Mouse (Mus musculus) stomach, embryonic 15.5 days (tissue): ENCODE results near the gene Itk. TPM values are rescaled to one million over a fixed set of nuclear protein-coding genes. Genes with fewer than 3 reads are reported as not detected.
A peak's percentile ranks its signal among the peaks of the same experiment; 100 is the strongest.

Experiments used
- ATAC-seq: fragments of 200-750 bp; cut with Nextera tagmentation; 2 replicates; pipeline ENCODE4 v1.8.0; 2017; ENCODE audit warnings: low read depth, moderate number of reproducible peaks, moderate TSS enrichment; ENCODE audit not compliant: insufficient read depth, low FRiP score
- H3K27ac ChIP-seq: fragments of 300-500 bp; sonication (generic); 2 replicates; pipeline ENCODE4 v1.5.1; 2015; ENCODE audit warnings: mild to moderate bottlenecking, inconsistent platforms
- H3K27me3 ChIP-seq: fragments of 300-500 bp; sonication (generic); replicated peaks from 2 replicates; pipeline ENCODE4 v1.6.1; 2015; ENCODE audit warnings: inconsistent platforms
- H3K36me3 ChIP-seq: fragments of 300-500 bp; sonication (generic); 2 replicates; pipeline ENCODE4 v1.6.1; 2015; ENCODE audit warnings: inconsistent platforms
- H3K4me1 ChIP-seq: fragments of 300-500 bp; sonication (generic); 2 replicates; pipeline ENCODE4 v1.6.1; 2015; ENCODE audit warnings: inconsistent platforms
- H3K4me2 ChIP-seq: fragments of 300-500 bp; sonication (generic); 2 replicates; pipeline ENCODE4 v1.6.1; 2015; ENCODE audit warnings: mild to moderate bottlenecking, inconsistent platforms
- H3K4me3 ChIP-seq: fragments of 300-500 bp; sonication (generic); replicated peaks from 2 replicates; pipeline ENCODE4 v1.5.1; 2015; ENCODE audit warnings: inconsistent platforms
- H3K9ac ChIP-seq: fragments of 300-500 bp; sonication (generic); 2 replicates; pipeline ENCODE4 v1.6.1; 2015; ENCODE audit warnings: inconsistent platforms
- H3K9me3 ChIP-seq: fragments of 300-500 bp; sonication (generic); 2 replicates; pipeline ENCODE4 v1.6.1; 2016; ENCODE audit warnings: inconsistent platforms
- WGBS: fragments of 180-500 bp; shearing (Covaris S2); methylation state at CpG from one replicate; pipeline ENCODE4 v1.1.7; 2015; 5-methylcytosine and 5-hydroxymethylcytosine counted together
- polyA plus RNA-seq: library from polyadenylated mRNA; unstranded; fragments of >200 nt; fragmentation: Nextera tagmentation; extraction: Ambion mirVana; gene quantifications from 2 replicates; pipeline ENCODE4 v1.2.1, GENCODE M21; 2015

The Itk gene
- polyA plus RNA-seq, 1 experiment from 2014 or later = 0.26 TPM

DNA sequence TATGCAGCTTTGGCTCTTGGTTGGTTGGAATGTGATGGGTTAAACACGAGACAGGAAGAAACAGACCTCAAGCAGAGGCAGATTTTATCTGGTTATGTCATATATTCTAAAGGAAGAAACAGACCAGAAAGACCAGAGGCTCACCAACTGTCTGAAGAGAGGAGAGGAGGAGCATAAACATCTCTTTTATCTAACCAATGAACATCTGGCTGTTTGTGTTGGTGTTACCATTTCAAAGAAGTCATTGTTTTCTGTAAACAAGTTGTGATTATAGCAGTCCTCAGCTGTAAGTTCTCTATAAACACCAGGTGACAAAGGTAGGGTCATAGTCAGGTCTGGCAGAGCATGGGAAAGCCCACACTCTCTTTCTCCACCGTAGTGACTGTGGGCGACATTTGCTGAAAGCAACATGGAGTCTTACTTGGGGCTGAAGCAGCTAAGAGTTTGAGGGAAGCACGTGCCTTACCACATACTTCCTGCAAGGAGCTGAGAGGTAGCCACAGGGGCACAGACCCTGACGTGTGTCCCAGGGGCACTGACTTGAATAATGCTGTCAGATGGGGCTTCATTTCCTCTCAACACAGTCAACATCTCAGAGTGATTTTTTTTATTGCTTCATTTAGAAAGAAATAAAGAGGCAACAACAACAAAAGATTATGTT is 45.3 kb downstream of the Itk start:
- no peaks in the 10 kb centered on the region for H3K36me3 ChIP-seq
- H3K4me3 ChIP-seq = no peak overlapping the region
- H3K27ac ChIP-seq = no peak overlapping the region
- no peak for ATAC-seq
- 37% methylated on average over 5 of the region's 5 CpGs for WGBS
- no peak overlapping the region for H3K4me2 ChIP-seq
- no peak overlapping the region for H3K9ac ChIP-seq
- no peaks in the 10 kb centered on the region for H3K4me1 ChIP-seq
- H3K9me3 ChIP-seq = no peaks in the 10 kb centered on the region
- no peaks in the 10 kb centered on the region for H3K27me3 ChIP-seq

DNA sequence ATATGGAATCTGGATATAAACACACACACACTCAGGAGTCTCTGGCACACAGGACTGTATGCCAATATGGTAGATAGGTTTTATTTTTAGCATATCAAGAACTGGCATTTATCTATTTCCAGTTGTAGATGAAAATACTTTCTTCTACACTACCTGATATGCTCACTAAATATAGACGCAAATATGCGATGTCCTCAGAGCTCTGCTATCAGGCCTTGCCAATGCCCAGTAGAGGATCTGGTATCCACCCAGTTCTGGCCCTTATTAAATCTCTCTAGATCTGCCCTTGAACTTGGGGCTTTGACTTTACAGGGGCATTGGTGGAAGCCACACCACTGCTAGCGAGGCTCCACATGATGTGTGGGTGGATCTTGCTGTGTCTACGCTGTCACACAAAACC is 47.4 kb downstream of the Itk start:
- H3K9me3 ChIP-seq = no peaks in the 10 kb centered on the region

DNA sequence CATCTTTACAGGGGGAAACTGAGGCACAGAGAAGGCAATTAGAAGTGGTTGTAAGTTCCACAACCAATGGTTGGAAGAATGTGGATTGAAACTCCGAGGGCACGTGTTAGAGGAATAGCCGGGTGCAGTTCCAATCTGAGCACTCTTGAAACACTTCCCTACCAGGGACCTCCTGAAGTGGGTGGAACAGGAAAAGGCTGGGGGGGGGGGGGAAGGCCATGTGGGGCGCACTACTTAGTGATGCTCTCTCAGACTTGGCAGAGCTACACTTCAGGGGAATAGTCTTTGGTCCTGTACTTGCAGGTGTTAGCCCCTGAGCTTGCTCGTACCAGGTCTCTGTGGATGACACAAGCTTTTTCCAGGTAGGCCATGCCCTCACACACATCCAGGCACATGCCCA is 53.3 kb downstream of the Itk start:
- Histone ChIP-seq H3K27me3 (no peaks in the 10 kb centered on the region), H3K4me3 (no peak overlapping the region), H3K27ac (no peak overlapping the region), H3K9me3 (no peaks in the 10 kb centered on the region), H3K36me3 (no peaks in the 10 kb centered on the region), H3K9ac (no peak overlapping the region), H3K4me2 (no peak overlapping the region), H3K4me1 (no peaks in the 10 kb centered on the region)
- no peak for ATAC-seq
- 83% methylated on average over 5 of the region's 5 CpGs for WGBS

More for the DNA sequence above, 47.4 kb downstream of the Itk start:
- H3K36me3 ChIP-seq = no peaks in the 10 kb centered on the region
- H3K4me3 ChIP-seq = no peak overlapping the region
- H3K9ac ChIP-seq = no peak overlapping the region
- no peak overlapping the region for H3K4me2 ChIP-seq
- no peak overlapping the region for H3K27ac ChIP-seq
- no peaks in the 10 kb centered on the region for H3K4me1 ChIP-seq
- H3K27me3 ChIP-seq = no peaks in the 10 kb centered on the region
- 91% methylated on average over 4 of the region's 4 CpGs for WGBS
- ATAC-seq = no peak

DNA sequence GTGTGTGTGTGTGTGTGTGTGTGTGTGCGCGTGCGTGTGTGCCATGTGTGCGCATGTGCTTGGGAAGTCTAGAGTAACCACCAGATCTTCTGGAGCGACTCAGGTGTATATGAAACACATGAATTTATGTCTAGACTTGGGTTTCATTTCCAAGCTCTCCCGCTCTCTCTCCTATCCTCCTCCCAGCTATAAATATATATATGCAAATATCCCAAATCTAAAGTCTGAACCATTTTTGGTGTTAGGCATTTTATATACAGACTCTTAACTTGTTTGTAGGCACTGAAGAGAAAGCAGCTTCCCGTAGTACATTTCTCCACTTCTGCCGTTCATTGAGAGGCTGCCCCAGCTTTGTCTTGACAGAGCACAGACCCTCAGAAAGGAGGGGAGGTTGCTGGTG is 57.1 kb downstream of the Itk start:
- Histone ChIP-seq H3K9me3 (no peaks in the 10 kb centered on the region), H3K27ac (no peak overlapping the region), H3K27me3 (no peaks in the 10 kb centered on the region), H3K36me3 (no peaks in the 10 kb centered on the region), H3K9ac (no peak overlapping the region), H3K4me2 (no peak overlapping the region), H3K4me1 (no peaks in the 10 kb centered on the region), H3K4me3 (no peak overlapping the region)
- WGBS = 83% methylated on average over 8 of the region's 8 CpGs
- ATAC-seq = no peak

DNA sequence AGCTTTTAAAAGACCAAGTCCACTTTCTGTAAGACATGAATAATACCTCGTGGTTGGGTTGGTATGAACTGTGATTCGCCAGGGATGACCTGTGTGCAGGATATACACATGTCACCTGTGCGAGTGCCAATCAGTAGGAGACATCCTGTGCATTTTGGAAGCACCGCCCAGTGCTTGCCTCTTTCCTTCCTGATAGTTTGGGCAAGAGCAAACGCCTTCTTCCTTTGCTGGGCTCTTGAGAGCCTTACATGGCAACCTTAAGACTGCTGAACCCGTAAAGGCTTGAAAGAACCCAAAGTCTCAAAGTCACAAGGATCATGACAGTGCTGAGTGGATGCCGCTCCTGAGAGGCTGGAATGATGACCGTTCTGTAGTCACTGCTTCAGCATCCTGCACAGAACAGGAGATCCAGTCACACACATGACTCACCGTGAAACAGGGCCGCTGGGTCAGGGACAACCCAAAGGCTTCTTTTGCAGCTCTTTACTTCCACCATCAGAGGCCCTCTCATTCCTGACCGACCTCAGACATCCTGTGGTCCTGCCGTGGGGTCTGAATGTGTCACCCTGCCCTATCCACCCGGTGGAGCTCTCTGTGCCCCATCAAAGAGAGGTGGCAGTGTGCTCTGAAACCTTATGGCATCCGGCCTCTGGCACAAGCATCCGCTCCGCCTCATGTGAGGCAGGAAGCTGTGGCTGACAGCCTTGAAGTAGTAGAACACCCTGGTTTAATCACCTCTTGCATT is 62.9 kb downstream of the Itk start:
- Histone ChIP-seq H3K4me3 (no peak overlapping the region), H3K4me2 (no peak overlapping the region), H3K36me3 (no peaks in the 10 kb centered on the region), H3K4me1 (no peaks in the 10 kb centered on the region), H3K27ac (no peak overlapping the region), H3K27me3 (no peaks in the 10 kb centered on the region), H3K9ac (no peak overlapping the region), H3K9me3 (no peaks in the 10 kb centered on the region)
- WGBS = 81% methylated on average over 16 of the region's 16 CpGs
- ATAC-seq = no peak

DNA sequence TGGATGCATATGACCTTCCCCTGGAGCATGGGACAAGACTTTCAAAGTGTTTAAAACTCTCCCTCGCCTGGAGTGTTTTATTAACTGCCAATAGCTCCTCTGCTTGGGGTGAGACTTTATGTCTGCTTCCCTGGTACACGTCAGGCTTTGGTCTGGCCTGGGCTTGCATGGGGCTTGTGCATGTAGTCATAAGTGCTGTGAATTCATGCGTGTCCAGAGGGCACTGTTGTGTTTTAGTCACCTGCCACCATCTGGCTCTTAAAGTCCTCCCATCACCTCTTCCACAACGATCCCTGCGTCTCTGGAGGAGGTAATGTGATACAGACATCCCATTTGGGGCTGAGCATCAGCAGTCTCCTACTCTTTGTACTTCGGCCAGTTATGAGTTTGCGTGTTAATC is 67.8 kb downstream of the Itk start:
- Histone ChIP-seq H3K36me3 (no peaks in the 10 kb centered on the region), H3K4me2 (no peak overlapping the region), H3K27ac (no peak overlapping the region), H3K4me1 (no peaks in the 10 kb centered on the region), H3K27me3 (no peaks in the 10 kb centered on the region), H3K9ac (no peak overlapping the region), H3K4me3 (no peak overlapping the region), H3K9me3 (no peaks in the 10 kb centered on the region)
- no peak for ATAC-seq
- 66% methylated on average over 7 of the region's 7 CpGs for WGBS

DNA sequence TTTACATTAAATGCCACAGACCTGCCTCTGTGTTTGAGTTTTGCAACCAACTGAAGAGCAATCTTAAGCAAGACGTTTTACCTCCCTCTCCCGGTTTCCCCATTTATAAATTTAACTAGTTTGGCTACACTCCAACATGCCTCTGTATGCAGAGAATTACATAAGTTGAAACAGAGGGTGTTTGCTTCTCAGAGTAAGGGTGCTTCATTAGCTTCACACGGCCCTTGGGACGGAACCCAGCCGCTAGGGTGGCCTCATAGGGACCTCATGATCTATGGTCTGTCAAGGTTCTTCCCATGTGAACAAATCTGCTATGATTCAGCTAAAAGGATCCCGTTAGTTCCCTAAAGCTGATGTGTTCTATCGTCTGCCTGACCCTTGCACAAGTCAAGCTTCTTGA is 74.8 kb downstream of the Itk start:
- WGBS = 35% methylated on average over 7 of the region's 7 CpGs
- H3K9ac ChIP-seq = no peak overlapping the region
- H3K27ac ChIP-seq = no peak overlapping the region
- H3K4me2 ChIP-seq = no peak overlapping the region
- ATAC-seq = no peak
- H3K4me1 ChIP-seq = peaks cover 7% of the 10 kb centered on the region; the same call in 1 of the 2 replicates
- H3K4me3 ChIP-seq = no peak overlapping the region
- no peaks in the 10 kb centered on the region for H3K36me3 ChIP-seq
- no peaks in the 10 kb centered on the region for H3K9me3 ChIP-seq
- H3K27me3 ChIP-seq = no peaks in the 10 kb centered on the region

DNA sequence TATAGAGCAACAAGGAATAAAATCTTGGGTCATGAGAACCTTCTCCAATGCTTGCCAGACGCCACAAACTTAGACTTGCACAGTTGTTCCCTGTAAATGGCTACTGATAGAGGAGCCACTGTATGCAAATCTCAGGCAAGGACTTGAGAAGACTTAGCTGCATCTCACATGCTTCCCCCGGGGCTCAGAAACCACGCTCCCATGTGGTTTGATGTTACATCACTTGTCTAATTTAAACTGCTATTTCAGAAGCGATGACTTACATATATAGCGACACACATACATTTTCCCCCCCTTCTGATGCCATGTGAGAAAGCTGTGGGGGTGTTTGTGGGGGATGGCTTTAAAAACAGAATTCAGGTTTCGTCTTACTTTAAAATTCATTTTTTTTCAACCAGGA is 75.5 kb downstream of the Itk start:
- H3K4me3 ChIP-seq = no peak overlapping the region
- no peak overlapping the region for H3K4me2 ChIP-seq
- no peaks in the 10 kb centered on the region for H3K9me3 ChIP-seq
- no peak for ATAC-seq
- no peaks in the 10 kb centered on the region for H3K27me3 ChIP-seq
- H3K36me3 ChIP-seq = no peaks in the 10 kb centered on the region
- H3K4me1 ChIP-seq = peaks cover 7% of the 10 kb centered on the region; the same call in 1 of the 2 replicates
- no peak overlapping the region for H3K27ac ChIP-seq
- H3K9ac ChIP-seq = no peak overlapping the region
- 73% methylated on average over 6 of the region's 6 CpGs for WGBS

DNA sequence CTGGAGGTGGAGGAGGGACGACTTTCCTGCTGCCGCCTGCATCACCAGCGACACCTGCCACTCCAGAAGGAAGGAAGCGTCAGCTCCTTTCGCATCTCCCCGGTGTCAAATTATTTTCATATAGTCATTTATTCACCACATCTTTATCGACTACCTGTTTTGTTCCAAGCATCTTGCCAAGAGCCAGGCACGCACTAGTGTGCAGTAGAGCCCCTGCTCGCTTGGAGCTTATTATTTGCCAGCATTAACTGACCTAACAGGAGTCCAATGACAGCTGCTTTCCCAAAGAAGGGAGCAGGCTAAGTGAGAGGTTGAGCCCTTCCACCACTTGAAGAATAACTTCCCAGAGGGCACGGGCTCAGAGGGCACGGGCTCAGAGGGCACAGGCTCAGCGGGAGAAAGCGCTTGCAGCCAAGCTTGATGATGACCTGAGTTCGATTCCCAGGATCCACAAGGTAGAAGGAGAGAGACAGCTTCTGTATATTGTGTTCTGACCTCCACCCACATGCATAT is 76.7 kb downstream of the Itk start, which contains the start of gene Cyfip2:
Cyfip2 (minus strand) TSS at position 337 of the 513 bp plus-strand sequence.
- Histone ChIP-seq H3K27me3 (no peaks in the 10 kb centered on the region), H3K27ac (peak within 1 kb of the TSS; percentile 31; the same call in 1 of the 2 replicates), H3K4me1 (peaks cover 7% of the 10 kb centered on the region; the same call in 1 of the 2 replicates), H3K9me3 (no peaks in the 10 kb centered on the region), H3K4me3 (peak within 1 kb of the TSS; percentile 71), H3K4me2 (peak within 1 kb of the TSS; percentile 99), H3K9ac (peak within 1 kb of the TSS; percentile 29; the same call in 1 of the 2 replicates), H3K36me3 (no peaks in the 10 kb centered on the region)
- WGBS = 8% methylated on average over 14 of the region's 14 CpGs
- peak; percentile 19; the same call in 1 of the 2 replicates for ATAC-seq

DNA sequence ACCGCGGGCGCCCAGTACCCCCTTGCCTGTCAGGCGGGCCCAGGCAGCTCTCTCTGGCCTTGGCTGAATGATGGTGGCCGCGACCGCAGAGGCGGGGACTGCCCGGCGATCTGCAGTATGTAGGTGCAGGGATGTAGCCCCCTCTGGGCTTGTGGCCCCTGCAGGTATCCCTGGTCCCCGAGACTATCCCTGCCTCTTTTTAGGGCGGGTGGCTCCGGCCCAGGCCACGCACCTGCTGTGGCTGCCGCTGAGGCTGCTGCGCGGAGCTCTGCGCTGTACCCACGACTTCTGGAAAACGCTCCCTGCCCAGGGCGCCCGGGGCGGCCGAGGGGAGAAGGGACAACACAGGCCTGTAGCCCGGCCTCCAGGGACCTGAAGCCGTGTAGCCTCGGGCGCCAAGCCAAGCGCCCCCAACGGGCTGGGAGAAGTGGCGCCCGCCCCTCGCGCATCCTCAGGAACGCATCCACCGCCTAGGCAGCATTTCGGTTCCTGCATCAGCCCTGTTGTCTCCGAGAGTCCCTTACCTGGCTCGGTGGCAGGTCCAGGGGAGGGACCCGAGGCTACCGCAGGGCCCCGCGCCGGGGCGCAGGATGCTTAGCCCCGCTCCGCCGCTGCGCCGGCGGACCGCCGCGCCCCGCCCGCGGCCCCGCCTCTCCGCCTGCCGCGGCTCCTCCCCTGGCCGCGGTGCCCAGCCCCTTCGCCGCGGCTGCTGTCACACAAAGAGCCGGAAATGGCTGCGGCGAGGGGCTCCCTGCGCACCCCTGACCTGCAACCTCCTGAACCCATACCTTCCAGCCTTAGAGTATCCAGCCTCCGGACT is 77.4 kb downstream of the Itk start:
- Histone ChIP-seq H3K9ac (peak overlapping the region; percentile 29; the same call in 1 of the 2 replicates), H3K27me3 (no peaks in the 10 kb centered on the region), H3K36me3 (no peaks in the 10 kb centered on the region), H3K9me3 (no peaks in the 10 kb centered on the region), H3K4me2 (peak overlapping the region; percentile 99), H3K4me1 (peaks cover 7% of the 10 kb centered on the region; the same call in 1 of the 2 replicates), H3K4me3 (peak overlapping the region; percentile 71), H3K27ac (peak overlapping the region; percentile 31; the same call in 1 of the 2 replicates)
- WGBS = 0% methylated on average over 71 of the region's 71 CpGs
- ATAC-seq = peak; percentile 87

DNA sequence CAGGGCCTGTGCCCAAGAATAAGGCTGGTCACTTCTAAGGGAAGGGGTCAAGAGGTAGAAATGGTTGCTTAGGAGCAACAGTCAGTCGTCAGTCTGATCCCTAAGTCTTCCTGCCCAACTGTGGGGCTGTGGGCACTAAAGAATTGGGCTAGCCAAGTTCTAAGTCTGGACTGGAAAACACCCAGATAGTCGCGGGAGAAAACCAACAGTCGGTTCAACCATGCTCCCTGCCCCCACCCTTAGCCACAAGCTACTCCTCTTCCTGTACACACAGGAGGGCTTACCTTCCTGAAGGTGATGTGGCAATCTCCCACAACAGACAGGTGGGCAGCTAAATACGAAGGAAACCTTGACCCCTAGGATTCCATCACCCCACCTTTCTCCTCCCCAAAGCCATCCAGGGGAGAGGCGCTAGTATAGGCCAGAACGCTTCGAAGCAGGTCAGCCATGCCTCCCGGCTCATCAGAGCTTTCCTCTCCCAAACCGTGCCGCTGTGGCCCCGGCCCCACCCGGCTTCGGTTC is 78.1 kb downstream of the Itk start:
- peak overlapping the region; percentile 29; the same call in 1 of the 2 replicates for H3K9ac ChIP-seq
- peak overlapping the region; percentile 71 for H3K4me3 ChIP-seq
- H3K9me3 ChIP-seq = no peaks in the 10 kb centered on the region
- H3K4me2 ChIP-seq = peak overlapping the region; percentile 99
- no peak for ATAC-seq
- 12% methylated on average over 14 of the region's 14 CpGs for WGBS
- H3K4me1 ChIP-seq = peaks cover 7% of the 10 kb centered on the region; the same call in 1 of the 2 replicates
- H3K27ac ChIP-seq = no peak overlapping the region
- no peaks in the 10 kb centered on the region for H3K27me3 ChIP-seq
- H3K36me3 ChIP-seq = no peaks in the 10 kb centered on the region
